Mouse (Mus musculus): ENCODE results near the gene Slfn1.
"Not testable (repeated sequence)": the region's sequence is repeated elsewhere in the genome, so short reads cannot be mapped to it uniquely, and the experiment has no call there.

Gene Slfn1

DNA sequence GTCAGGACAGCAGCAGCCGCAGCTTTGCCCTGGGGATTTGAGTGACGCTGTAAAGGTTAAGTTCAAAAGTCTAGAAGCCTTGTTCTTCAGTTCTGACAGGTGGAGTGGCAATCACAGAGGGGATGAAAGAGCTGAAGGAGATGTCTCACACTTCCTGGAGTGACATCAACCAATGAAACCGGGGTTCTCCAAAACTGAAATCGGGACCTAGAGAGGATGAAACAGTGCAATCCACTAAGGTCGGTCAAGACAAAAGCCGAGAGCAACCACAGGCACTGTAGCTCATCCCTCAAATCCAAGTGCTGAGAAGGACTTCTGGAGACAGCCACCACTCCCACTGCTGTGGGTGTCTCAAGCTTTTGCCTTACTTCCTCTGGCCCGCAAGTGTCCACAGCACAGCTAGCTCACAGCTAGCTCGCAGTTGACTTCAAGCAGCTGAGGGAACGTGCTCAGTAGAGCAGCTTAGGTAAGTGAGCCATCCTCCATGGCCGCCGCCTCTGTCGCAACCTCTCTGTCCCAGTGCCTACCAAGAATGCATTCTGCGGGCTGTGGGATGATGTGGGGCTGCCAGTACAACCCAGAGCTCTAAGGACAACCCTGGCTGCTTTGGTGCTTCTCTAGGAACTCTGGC lies at the start of gene Slfn1:
TSS of gene Slfn1 (plus strand) at position 253 of the 631 bp plus-strand sequence.
- DNase-seq (ENCODE audit: low read depth, low spot score): no peak

DNA sequence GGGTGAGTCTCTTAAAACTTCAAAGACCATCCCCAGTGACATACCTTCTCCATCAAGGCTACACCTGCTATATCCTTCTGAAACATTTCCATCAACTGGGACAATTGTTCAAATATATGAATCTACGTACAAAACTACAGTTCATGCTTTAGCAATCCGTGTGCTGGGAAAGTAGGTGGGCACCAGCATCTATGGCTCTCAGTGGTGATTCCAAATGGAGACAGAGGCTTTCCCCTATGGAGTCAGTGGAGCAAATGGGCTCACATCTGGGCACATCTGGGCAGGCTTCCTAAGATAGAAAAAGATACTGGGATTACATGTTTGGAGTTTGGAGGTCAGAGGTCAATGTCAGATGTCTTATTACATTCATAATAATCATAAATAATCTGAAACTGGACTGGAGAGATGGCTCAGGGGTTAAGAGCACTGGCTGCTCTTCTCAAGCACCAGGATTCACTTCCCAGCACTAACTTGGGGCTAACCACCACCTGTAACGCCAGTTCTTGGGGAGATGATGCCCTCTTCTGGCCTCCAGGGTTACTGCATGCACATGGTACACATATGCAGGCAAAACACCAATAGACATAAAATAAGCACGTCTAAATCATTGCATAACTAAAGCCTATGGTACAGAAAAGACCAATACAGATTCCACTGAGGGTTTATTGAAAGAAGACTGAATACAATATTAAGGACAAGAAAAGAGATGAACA lies 48.5 kb upstream of the Slfn1 start:
- DNase-seq (ENCODE audit: low read depth, low spot score): no peak

DNA sequence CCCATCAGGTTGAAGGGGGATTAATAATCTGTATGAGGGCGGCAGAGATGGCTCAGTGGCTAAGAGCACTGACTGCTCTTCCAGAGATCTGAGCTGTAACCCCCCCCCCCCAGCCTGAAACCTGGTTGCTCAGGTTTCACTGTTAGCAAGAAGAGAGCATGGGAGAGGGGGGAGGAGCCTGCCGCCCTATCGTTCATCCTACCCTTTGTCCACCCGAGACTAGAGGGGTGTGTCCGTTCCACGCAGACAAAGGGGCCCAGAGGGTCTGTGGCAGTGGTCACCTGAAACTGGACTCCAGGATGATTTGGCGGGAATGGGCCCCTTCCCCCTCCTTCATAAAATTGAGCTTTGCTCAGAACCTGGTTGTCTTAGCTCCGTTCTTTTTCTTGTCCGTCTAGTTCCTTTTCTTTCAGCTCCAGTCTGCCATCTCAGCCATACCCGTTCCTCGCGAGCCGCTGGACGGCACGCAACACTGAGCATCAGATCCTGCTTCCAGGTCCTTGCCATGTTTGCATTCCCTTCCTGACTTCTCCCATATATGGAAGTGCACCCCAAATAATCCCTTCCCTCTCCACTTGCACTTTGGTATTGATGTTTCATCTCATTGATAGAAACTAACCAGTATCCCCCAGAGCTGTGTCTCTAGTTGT lies 46.2 kb upstream of the Slfn1 start:
- DNase-seq (ENCODE audit: low read depth, low spot score): no peak

DNA sequence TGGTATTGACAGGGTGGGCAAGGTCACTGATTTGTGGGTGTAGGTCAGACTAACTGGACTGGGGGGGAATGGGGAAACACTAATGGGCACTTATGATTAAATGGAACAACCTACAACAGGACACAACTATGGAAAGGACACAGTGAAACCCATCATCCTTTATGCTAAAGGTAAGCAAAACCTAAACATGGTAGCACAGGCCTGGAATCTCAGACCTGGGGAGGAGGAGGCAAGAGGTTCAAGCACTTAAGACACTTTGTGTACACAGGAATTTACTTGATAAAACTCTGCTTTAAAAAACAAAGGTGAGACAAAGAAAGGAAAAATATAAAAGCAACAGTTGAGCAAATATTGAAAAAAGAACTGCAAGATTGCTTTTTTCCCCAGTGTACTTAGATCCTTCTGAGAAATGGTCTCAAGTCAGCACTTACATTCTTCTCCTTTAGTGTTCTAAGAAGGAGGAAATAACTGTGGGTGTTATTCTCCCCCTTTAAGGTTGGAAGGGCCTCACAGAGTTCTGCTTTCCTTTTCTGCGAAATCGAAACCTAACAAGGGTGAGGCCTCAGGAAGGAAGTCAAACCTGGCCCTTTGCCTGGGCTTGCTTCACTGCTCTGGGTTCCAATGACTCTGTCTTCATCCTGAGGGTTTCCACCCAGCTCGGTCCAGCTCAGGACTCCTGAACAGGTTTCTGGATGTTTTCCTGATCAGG lies 38.8 kb upstream of the Slfn1 start:
- DNase-seq (ENCODE audit: low read depth, low spot score): peak; percentile 52

DNA sequence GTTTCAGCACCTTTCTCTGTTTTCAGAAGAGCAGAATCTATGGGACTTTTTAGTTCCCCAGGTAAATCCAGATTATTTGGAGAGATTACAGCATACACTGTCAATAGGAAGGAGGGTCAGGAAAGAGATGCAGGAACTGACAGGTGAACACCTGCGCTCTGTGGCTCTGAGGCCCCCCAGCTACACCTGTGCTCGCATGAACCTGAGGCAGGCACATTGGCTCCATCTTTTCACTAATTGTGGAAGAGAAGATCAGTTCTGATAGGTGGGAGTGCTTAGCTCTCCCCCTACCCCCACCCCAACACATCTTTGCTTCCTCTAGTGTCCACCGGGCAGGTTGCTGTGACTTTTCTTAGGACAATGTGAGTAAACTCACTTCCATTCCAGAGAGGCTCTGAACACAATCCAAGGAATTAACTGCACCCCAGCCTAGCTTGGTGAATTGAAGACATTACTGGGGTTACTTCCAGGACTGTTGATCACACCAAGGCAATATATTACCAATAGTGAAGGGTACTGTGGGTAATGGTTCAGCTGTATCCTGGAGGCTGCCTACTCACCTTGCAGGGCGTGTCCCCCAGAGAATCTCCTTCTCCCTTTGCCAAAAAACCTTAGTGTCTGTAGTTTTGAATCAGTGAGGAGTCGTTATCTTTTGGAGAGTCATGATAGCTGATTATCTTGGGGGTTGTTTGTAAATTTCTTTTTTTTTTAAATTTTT lies 38.1 kb upstream of the Slfn1 start:
- no peak for DNase-seq (ENCODE audit: low read depth, low spot score)

DNA sequence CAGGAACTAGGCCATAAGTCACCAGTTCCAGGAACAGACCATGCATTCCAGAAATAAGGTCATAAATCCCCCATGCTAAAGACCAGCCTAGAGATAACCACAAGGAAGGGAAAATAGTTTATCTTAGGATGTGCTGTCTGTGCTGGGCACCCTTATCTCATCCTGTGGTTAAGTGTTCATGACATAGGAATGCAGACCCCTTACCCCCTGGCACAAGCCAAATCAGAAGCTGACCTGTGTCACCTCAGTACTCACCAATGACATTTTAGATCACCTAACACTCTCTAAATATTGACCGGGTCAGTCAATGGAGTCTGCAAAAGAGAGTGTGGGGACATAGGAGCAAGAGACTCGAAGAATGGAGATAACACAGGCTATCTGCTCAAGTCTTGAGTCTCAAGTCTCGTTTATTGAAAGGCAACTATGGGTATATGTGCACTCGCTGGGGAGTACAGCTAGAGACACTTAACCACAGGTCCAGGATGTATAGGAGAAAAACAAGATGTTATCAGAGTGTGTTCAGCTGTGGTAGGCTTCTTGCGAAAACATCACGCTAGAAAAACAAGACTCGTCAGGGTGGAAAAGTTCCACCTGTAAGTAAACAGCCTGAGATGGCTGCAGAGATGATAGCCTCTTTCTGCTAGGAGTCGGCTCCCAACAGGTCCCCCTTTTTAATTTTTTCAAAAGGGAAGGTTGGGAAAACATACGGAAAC lies 37.0 kb upstream of the Slfn1 start:
- DNase-seq (ENCODE audit: low read depth, low spot score): no peak

DNA sequence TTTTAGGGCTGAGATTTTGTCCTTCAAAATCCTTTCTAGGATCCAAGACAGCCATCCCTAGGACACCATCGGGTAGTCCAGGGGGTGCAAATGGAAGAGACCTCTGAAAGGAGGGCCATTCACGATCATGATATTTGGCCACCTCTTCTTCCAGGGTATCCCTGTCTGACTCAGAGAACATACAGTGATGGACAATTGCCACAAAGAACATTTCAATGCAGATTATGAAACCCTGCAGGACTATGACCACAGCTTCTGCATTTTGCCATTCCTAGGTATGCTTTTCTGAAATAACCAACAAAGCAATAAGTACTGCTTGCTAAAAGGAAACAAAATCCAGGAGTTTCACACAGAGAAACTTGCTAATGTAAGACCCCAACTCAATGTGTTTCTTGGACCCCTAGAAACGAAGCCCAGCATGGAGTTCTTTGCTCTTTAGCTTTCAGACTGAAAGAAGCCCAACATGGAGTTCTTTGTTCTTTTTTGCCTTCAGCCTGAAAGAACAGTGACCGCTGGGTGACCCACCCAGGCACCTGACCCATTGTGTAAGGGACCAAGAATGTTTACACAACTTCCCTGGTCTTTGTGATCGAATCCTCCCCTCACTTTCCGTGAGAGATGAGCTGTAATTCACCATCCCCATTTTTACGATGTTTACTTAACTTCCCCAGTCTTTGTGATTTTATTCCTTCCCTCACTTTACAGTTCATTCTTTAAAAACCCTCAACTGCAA lies 33.7 kb upstream of the Slfn1 start:
- no peak for DNase-seq (ENCODE audit: low read depth, low spot score)

DNA sequence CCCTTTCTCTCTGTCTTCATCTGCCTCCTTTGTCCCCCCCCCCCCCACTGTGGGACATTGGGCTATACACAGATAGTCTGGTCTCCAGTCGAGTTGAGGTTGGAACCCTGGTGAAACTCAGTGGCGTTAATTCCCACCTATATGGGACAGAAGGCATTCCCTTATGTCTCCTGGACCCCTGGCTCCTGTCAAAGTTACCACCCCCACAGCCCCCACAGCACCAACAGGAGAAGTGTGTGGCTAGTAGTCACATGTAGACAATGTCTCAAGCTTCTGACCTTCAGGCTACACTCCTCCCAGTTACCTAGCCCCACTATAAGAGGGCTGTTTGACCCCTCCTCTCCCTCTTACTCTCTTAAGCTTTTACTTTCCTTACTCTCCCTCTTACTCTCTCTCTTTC lies 32.5 kb upstream of the Slfn1 start:
- no peak for DNase-seq (ENCODE audit: low read depth, low spot score)

DNA sequence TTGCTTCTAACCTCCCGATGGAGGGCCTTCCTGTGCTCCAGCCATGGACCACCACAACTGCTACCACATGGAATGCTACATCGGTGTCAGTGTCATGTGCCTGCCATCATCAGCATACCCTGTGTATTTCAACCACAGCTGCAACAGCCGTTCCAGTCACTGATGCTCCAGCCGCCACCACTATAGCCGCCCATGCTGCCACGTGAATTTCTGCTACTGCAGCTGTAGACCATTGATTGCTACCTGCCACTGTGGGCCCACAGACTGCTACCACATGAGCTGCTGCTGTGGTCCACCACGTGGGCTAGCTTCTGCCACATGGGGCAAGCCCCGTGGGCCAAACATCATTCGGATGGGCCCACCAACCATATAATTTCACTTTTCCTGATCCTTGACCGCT lies 31.9 kb upstream of the Slfn1 start:
- DNase-seq (ENCODE audit: low read depth, low spot score): no peak

DNA sequence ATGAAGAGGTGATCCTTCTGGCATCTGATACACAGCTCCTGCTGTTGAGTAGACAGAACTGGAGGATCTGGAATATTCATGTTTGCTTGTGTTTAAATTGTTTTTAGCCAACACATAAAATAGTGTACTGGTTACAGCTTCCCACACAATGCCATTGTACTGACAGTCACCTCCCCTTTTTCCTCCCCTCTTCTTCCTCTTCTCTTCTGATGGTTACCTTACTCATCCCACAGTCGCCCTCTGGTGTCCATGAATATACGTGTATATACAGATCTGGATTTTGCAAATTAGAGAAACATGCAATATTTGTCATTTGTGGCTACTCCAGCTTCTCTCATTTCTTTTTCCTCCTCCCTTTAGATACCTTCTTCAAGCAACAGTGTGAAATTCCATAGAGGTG lies 1.5 kb upstream of the Slfn1 start:
- DNase-seq (ENCODE audit: low read depth, low spot score): peak; percentile 37

DNA sequence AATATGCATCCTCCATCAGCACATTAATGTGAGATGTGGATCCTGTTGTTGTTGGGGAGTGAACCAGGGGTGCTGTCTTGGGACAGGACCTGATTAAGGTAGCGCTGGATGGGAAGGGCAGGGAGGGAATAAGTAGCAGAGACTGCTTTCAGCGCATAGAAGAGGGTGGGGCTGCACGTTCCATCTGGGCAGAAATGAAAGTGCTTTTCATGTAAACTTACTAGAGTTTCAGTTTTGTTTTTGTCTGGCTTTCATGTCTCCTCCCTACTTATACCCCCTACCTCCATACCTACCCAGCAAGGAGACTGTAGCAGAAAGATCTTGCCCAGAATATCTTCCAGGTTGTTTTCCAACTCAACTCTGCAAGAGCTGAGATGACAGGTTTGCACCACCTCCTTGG lies 1.4 kb downstream of the Slfn1 start:
- DNase-seq (ENCODE audit: low read depth, low spot score): no peak

DNA sequence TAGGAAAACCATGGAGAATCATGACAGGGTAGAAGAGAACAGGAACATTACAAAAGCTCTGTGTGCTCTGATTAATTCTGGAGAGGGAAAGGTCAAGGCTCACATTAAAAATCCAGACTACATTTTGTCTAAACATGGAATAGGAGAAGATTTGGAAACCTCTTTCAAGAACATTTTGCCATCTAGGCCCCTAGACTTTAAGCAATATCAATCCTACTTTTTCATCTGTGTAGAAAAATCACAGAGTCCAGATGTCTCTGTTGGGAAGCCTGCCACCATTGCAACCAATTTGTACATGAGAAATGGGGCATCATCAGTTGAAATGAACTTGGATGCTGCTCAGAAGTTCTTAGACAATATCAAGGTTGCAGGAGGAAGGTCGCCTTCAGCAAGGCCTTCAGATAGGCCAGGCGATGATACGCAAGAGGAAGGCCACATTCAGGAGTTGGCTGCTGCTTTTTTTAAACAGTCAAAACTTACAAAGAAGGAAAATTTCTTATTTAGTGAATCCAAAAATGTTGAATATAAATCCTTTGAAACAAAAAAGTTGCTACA lies 4.6 kb downstream of the Slfn1 start:
- DNase-seq (ENCODE audit: low read depth, low spot score): peak; percentile 7

DNA sequence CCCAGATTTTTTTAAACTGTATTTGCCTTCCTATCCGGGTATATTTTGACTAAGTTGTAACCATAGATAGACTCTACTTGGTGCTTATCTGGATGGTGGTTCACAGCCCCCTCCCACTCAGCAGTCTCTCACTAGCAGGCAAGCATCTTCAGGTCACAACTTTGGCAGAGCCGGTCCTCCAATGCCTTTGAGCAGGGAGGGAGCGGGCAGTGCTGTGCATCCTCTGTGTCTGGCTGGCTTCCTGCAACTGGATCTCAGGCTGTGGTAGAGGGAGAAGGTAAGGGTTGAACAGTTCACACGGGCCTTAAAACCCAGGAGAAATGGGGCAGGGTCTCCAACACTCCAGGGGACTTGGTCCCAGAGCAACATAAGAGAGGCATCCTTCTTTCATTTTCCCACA lies 6.5 kb downstream of the Slfn1 start:
- DNase-seq (ENCODE audit: low read depth, low spot score): no peak

DNA sequence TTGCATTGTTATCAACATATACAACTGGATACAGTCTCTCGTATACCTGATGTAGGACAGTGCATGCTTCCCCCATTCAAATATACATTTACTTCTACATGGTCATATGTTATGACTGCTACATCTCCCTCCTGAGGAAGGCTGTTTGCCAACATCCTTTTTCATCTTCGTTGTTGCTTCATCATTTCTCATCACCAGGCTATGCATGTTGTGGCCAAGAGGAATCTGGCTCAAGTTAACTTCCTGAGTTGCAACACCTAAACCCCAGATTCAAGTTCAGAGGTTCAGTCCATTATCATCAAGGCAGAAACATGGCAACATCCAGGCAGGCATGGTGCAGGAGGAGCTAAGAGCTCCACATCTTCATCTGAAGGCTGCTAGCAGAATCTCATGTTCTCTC lies 8.3 kb downstream of the Slfn1 start:
- no peak for DNase-seq (ENCODE audit: low read depth, low spot score)

DNA sequence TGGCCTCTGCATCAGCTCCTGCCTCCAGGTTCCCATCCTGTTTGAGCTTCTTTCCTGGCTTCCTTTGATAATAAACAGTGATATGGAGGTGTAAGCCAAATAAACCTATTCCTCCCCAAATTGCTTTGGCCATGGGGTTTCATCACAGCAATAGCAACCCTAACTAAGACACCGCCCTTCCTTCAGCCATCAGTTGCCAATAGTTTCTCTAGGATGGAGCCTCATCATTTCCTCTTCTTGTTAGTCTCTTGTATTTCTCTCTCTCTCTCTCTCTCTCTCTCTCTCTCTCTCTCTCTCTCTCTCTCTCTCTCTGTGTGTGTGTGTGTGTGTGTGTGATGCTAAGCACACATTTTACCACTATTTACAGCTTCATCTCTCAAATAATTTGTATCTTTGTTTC lies 9.0 kb downstream of the Slfn1 start:
- DNase-seq (ENCODE audit: low read depth, low spot score): not testable (repeated sequence)

DNA sequence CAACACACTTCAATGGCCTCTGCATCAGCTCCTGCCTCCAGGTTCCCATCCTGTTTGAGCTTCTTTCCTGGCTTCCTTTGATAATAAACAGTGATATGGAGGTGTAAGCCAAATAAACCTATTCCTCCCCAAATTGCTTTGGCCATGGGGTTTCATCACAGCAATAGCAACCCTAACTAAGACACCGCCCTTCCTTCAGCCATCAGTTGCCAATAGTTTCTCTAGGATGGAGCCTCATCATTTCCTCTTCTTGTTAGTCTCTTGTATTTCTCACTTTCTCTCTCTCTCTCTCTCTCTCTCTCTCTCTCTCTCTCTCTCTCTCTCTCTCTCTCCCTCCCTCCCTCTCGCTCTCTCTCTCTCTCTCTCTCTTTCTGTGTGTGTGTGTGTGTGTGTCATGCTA lies 20.6 kb downstream of the Slfn1 start:
- not testable (repeated sequence) for DNase-seq (ENCODE audit: low read depth, low spot score)

DNA sequence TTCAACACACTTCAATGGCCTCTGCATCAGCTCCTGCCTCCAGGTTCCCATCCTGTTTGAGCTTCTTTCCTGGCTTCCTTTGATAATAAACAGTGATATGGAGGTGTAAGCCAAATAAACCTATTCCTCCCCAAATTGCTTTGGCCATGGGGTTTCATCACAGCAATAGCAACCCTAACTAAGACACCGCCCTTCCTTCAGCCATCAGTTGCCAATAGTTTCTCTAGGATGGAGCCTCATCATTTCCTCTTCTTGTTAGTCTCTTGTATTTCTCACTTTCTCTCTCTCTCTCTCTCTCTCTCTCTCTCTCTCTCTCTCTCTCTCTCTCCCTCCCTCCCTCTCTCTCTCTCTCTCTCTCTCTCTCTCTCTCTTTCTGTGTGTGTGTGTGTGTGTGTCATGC lies 32.3 kb downstream of the Slfn1 start:
- DNase-seq (ENCODE audit: low read depth, low spot score): not testable (repeated sequence)
